Comparison of ENCODE assay signal across 17 mouse cellular contexts in the genomic region with DNA sequence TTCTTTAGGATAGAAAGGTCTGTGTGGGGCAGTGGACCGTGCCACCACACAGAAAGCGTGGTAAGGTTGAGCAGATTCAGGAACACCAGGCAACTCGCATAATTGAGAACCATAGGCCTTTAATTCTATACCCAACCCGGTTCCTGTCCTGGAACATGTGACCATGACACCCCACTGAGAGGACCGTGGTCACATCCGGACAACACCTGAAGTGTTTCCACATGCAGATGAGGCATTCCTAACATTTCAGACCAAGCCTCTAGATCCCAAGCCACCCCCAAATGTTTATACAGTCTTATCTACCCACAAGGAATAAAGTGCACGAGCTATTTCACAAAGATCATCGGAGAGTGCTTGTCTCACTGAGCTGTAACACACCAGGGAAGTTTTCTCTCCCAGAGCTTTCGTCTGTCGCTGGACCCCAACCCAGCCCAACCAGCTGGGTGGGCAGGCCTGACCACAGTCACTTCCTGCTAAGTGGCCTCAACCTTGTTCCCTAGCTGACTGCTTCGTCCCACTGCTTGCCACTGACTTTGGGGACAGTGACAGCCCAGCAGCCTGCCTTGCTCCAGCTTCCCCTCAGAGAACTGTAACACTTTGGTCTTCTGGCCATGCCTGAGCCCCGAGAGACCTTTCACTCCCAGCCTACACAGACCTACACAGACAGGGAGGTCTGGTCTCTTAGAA. TPM values are rescaled to one million over a fixed set of nuclear protein-coding genes. Genes with fewer than 3 reads are reported as not detected.
DNase-seq lines count a peak whose midpoint lies in the region; ATAC-seq and TF ChIP-seq lines count a peak whose summit lies in the region.
"Had no signal": no experiment of that assay in that cellular context is flagged by ENCODE, and none has a peak within 500 bp of the region (broad histone marks: within the 10 kb centered on the region; RNA-seq: fewer than 3 reads in every experiment).

No protein-coding gene starts in this region.

- H3K9me3 ChIP-seq in kidney, embryonic 16.5 days (ENCODE audit: low read length): no peaks in the 10 kb centered on the region
- H3K9me3 ChIP-seq in lung, embryonic 14.5 days (ENCODE audit: low read depth, low read length): no peaks in the 10 kb centered on the region
- no peaks in the 10 kb centered on the region for H3K9me3 ChIP-seq in forebrain, embryonic 12.5 days
- H3K9me3 ChIP-seq: embryonic facial prominence, embryonic 10.5 days; hindbrain, embryonic 13.5 days; midbrain, embryonic 10.5 days; neural tube, embryonic 12.5 days had no signal

- 58% methylated on average over 12 of the region's 12 CpGs for WGBS in kidney, embryonic 16.5 days
- 33% methylated on average over 12 of the region's 12 CpGs for WGBS in lung, embryonic 14.5 days
- 83% methylated on average over 12 of the region's 12 CpGs for WGBS in forebrain, embryonic 12.5 days

- no peak for DNase-seq in kidney, adult 18-20 months
- DNase-seq in lung, embryonic 14.5 days: peak; percentile 18
- DNase-seq in embryo, embryonic 9.5 days (ENCODE audit: extremely low spot score): no peak
- DNase-seq in frontal cortex, adult 2 months (ENCODE audit: extremely low spot score in 1 of 2, low spot score in 1 of 2): no peak
- DNase-seq: cerebellum, postnatal 14 days; layer of hippocampus, adult 9-11 months; thymus, adult 2 months had no signal

- H3K27ac ChIP-seq in kidney, embryonic 16.5 days (ENCODE audit: low read length): peak overlapping the region; percentile 13; the same call in 1 of the 2 replicates
- H3K27ac ChIP-seq in lung, embryonic 14.5 days (ENCODE audit: low read depth): no peak overlapping the region
- H3K27ac ChIP-seq in forebrain, embryonic 12.5 days: no peak overlapping the region
- H3K27ac ChIP-seq: embryonic facial prominence, embryonic 10.5 days; hindbrain, embryonic 13.5 days; midbrain, embryonic 10.5 days; neural tube, embryonic 12.5 days had no signal

- H3K4me3 ChIP-seq in kidney, embryonic 16.5 days (ENCODE audit: low read length): no peak overlapping the region
- H3K4me3 ChIP-seq in lung, embryonic 14.5 days (ENCODE audit: low read depth, low read length): no peak overlapping the region
- H3K4me3 ChIP-seq in forebrain, embryonic 12.5 days (replicated peaks): no peak overlapping the region
- H3K4me3 ChIP-seq: embryonic facial prominence, embryonic 10.5 days; hindbrain, embryonic 13.5 days; midbrain, embryonic 10.5 days; neural tube, embryonic 12.5 days had no signal

- peaks cover 29% of the 10 kb centered on the region for H3K4me1 ChIP-seq in kidney, embryonic 16.5 days (ENCODE audit: insufficient read depth, low read length)
- H3K4me1 ChIP-seq in lung, embryonic 14.5 days (ENCODE audit: insufficient read depth): no peaks in the 10 kb centered on the region
- 0 out of 2 replicates have a peak, but pooled peaks cover 6% of the 10 kb centered on the region for H3K4me1 ChIP-seq in forebrain, embryonic 12.5 days
- H3K4me1 ChIP-seq: hindbrain, embryonic 13.5 days; neural tube, embryonic 12.5 days had no signal

- no peak overlapping the region for H3K4me2 ChIP-seq in kidney, embryonic 16.5 days (replicated peaks; ENCODE audit: low read depth, low read length)
- H3K4me2 ChIP-seq in lung, embryonic 14.5 days: no peak overlapping the region
- no peak overlapping the region for H3K4me2 ChIP-seq in forebrain, embryonic 12.5 days
- H3K4me2 ChIP-seq: hindbrain, embryonic 13.5 days; neural tube, embryonic 12.5 days had no signal

- TF ChIP-seq CTCF in lung, embryonic 14.5 days (IDR thresholded peaks at IDR 0.05; ENCODE audit: low read depth): no peak

- H3K9ac ChIP-seq in kidney, embryonic 16.5 days (replicated peaks; ENCODE audit: low read length): no peak overlapping the region
- no peak overlapping the region for H3K9ac ChIP-seq in lung, embryonic 14.5 days
- no peak overlapping the region for H3K9ac ChIP-seq in forebrain, embryonic 12.5 days
- H3K9ac ChIP-seq: hindbrain, embryonic 13.5 days; neural tube, embryonic 12.5 days had no signal

- H3K36me3 ChIP-seq in kidney, embryonic 16.5 days (ENCODE audit: insufficient read depth, low read length): no peaks in the 10 kb centered on the region
- no peaks in the 10 kb centered on the region for H3K36me3 ChIP-seq in lung, embryonic 14.5 days (ENCODE audit: insufficient read depth)
- H3K36me3 ChIP-seq in forebrain, embryonic 12.5 days (replicated peaks): no peaks in the 10 kb centered on the region
- H3K36me3 ChIP-seq: embryonic facial prominence, embryonic 10.5 days; midbrain, embryonic 10.5 days; neural tube, embryonic 12.5 days had no signal

- H3K27me3 ChIP-seq in kidney, embryonic 16.5 days (ENCODE audit: insufficient read depth, low read length): no peaks in the 10 kb centered on the region
- no peaks in the 10 kb centered on the region for H3K27me3 ChIP-seq in lung, embryonic 14.5 days (ENCODE audit: insufficient read depth, low read length)
- no peaks in the 10 kb centered on the region for H3K27me3 ChIP-seq in forebrain, embryonic 12.5 days
- H3K27me3 ChIP-seq: hindbrain, embryonic 13.5 days; neural tube, embryonic 12.5 days; Patski had no signal

- no peak for ATAC-seq in kidney, embryonic 16.5 days (ENCODE audit: low FRiP score, low TSS enrichment)
- 0 out of 2 replicates have a peak, but pooled peaks have one; percentile 26 for ATAC-seq in common myeloid progenitor, adult 5-6 weeks (replicated peaks; ENCODE audit: low read depth, poor library complexity, severe bottlenecking)
- no peak for ATAC-seq in lung, embryonic 14.5 days (ENCODE audit: insufficient read depth)
- peak; percentile 51 for ATAC-seq in megakaryocyte progenitor cell, adult 5-6 weeks (replicated peaks; ENCODE audit: poor library complexity)
- ATAC-seq in forebrain, embryonic 12.5 days (ENCODE audit: low FRiP score): no peak
- ATAC-seq: forebrain, embryonic 14.5 days; Patski had no signal

RNA-seq across cellular contexts. Expression of gene Ntpcr, which starts 47.9 kb away (rescaled TPM):
- 30.3 and 30.8 TPM in 2 replicates for polyA plus RNA-seq in kidney, embryonic 16.5 days (2015; fragmentation: Nextera tagmentation; extraction: Ambion mirVana)
- 22.8 and 35.2 TPM in 2 replicates for total RNA-seq in common myeloid progenitor, adult 5-6 weeks (2017)
- polyA plus RNA-seq in lung, embryonic 14.5 days (2014; fragmentation: Nextera tagmentation; extraction: Ambion mirVana): 33.0 TPM in 2 replicates
- 50.4 and 51.5 TPM in 2 replicates for total RNA-seq in megakaryocyte progenitor cell, adult 5-6 weeks (2015)
- total RNA-seq in megakaryocyte progenitor cell, adult 5-6 weeks (2017): 26.9 and 31.3 TPM in 2 replicates
- polyA plus RNA-seq in forebrain, embryonic 12.5 days (2016; fragmentation: Nextera tagmentation; extraction: Ambion mirVana): 17.1 and 20.0 TPM in 2 replicates
- 47.9 and 51.5 TPM in 2 replicates for polyA plus RNA-seq in frontal cortex, adult 2 months (2012; rRNA removed)

Comparison
In these comparisons a context has a peak if more than half of its experiments do, and no peak if none do; other contexts are left out.
1. ATAC-seq: peak in common myeloid progenitor, adult 5-6 weeks (single experiment) and megakaryocyte progenitor cell, adult 5-6 weeks (single experiment); none in kidney, embryonic 16.5 days (single experiment), lung, embryonic 14.5 days (single experiment) and forebrain, embryonic 12.5 days (single experiment).